Mouse (Mus musculus): Measurements from ENCODE around the gene Gm21693. TPM values are rescaled to one million over a fixed set of nuclear protein-coding genes. Genes with fewer than 3 reads are reported as not detected.
A peak's percentile ranks its signal among the peaks of the same experiment; 100 is the strongest.
"Not testable (repeated sequence)": the region's sequence is repeated elsewhere in the genome, so short reads cannot be mapped to it uniquely, and the experiment has no call there.

The Gm21693 gene
- total RNA-seq (2021), result not detected
- long read RNA-seq, experiment 1, result 0 reads
- long read RNA-seq, experiment 2, result 0 reads

GRCm38 (mm10) chrY:3345229-3345628 is at the start of gene Gm21693:
Gene Gm21693 (minus strand): TSS chrY:3345329.
- H3K27ac ChIP-seq; DNase-seq (ENCODE audit: low spot score in 2 of 2); H3K4me3 ChIP-seq: not testable (repeated sequence)

DNA sequence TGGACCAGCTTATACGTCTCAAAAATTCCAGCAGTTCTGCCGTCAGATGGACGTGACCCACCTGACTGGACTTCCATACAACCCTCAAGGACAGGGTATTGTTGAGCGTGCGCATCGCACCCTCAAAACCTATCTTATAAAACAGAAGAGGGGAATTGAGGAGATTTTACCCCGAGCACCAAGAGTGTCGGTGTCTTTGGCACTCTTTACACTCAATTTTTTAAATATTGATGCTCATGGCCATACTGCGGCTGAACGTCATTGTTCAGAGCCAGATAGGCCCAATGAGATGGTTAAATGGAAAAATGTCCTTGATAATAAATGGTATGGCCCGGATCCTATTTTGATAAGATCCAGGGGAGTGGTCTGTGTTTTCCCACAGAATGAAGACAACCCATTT is 4.5 kb downstream of the Gm21693 start:
- peak in 1 of 2 experiments; percentile 9 for DNase-seq (ENCODE audit: low spot score in 2 of 2)
- not testable (repeated sequence) for H3K27ac ChIP-seq, H3K4me3 ChIP-seq

DNA sequence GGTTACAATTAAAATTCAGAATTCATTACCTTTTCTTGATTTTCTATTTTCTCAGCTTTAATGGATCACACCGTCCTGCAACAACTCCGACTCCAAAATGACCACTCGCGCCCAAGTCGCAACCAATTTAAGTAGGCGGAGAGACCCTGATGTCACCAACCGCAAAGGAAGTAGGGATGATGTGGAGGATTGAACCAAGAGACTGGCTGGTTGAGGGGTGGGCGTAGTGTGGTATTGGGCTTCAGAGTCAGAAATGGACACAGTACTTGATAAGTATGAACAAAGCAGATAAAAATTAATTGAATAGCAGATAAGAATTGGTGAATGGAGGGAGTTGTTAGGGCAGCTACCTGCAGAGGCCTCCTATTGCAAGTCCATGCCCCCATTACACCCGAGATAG is 38.8 kb downstream of the Gm21693 start, which contains the start of gene Gm21677:
Gm21677 (minus strand) TSS at position 101 of the 400 bp plus-strand sequence.
- not testable (repeated sequence) for H3K27ac ChIP-seq; H3K4me3 ChIP-seq; DNase-seq (ENCODE audit: low spot score in 2 of 2)

Other genes starting within 250 kb of the Gm21693 start
- gene Gm21677, start 38.9 kb downstream of the Gm21693 start, total RNA-seq (2021), result not detected
- not detected for gene Gm21704, start 64.8 kb upstream of the Gm21693 start, total RNA-seq (2021)
- gene Gm21708, start 64.8 kb upstream of the Gm21693 start, total RNA-seq (2021), result not detected

All from layer of hippocampus, adult 2 months (tissue).